Mouse (Mus musculus) lung, postnatal 0 days (tissue): ENCODE data around the gene Ppl.

Experiments
- CTCF ChIP-seq: IDR thresholded peaks from 2 replicates; pipeline ENCODE4 v1.5.1; 2016; ENCODE audit warnings: antibody characterized with exemption, mild to moderate bottlenecking
- EP300 ChIP-seq: IDR thresholded peaks from 2 replicates; pipeline ENCODE4 v1.6.1; 2016; ENCODE audit warnings: antibody characterized with exemption, mild to moderate bottlenecking, control low read depth

DNA sequence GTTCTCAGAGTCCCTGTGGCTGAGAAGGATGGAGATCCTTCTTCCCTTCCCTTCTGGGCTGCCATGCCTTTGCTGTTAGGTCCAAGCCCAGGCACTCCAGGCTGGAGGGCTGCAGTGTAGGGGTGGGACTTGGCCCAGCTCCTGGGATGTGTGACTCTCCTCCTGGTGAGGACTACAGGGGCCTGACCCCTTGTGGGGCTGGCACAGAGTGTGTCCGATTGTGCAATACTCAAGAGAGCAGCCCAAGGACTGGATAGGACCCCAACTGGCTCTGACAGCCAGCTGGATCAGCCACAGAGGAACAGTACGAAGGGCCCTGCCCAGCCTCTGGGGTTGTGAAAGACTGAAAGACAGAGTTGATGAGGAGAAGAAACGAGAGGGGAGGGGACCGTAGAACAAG is 1.5 kb downstream of the Ppl start:
- TF ChIP-seq CTCF = peak; percentile 14; the same call in 1 of the 2 replicates
- peak; percentile 84 for TF ChIP-seq EP300
